Mouse (Mus musculus) midbrain, embryonic 11.5 days (tissue): ENCODE measurements around the gene Ntn4. TPM values are rescaled to one million over a fixed set of nuclear protein-coding genes. Genes with fewer than 3 reads are reported as not detected.

Experiments
- ATAC-seq: fragments of 200-750 bp; cut with Nextera tagmentation; 2 replicates; pipeline ENCODE4 v1.8.0; 2017; ENCODE audit warnings: moderate TSS enrichment, moderate library complexity; ENCODE audit not compliant: low FRiP score
- DNase-seq: peaks from one replicate; pipeline ENCODE4 v3.0.0; 2015; ENCODE audit warnings: low spot score; ENCODE audit errors: missing footprints
- H3K27ac ChIP-seq: fragments of 300-500 bp; sonication (generic); 2 replicates; pipeline ENCODE4 v1.5.1; 2014; ENCODE audit warnings: low read depth, low read length
- H3K27me3 ChIP-seq: fragments of 300-500 bp; sonication (generic); 2 replicates; pipeline ENCODE4 v1.6.1; 2014; ENCODE audit warnings: mild to moderate bottlenecking, low read length, moderate library complexity, mixed read lengths; ENCODE audit not compliant: control insufficient read depth, insufficient read depth
- H3K36me3 ChIP-seq: fragments of 300-500 bp; sonication (generic); 2 replicates; pipeline ENCODE4 v1.6.1; 2014; ENCODE audit warnings: mild to moderate bottlenecking, low read length, moderate library complexity, mixed read lengths; ENCODE audit not compliant: control insufficient read depth, insufficient read depth
- H3K4me1 ChIP-seq: fragments of 300-500 bp; sonication (generic); 2 replicates; pipeline ENCODE4 v1.6.1; 2014; ENCODE audit warnings: low read length; ENCODE audit not compliant: control insufficient read depth, insufficient read depth
- H3K4me2 ChIP-seq: fragments of 300-500 bp; sonication (generic); 2 replicates; pipeline ENCODE4 v1.6.1; 2014; ENCODE audit warnings: mild to moderate bottlenecking, moderate library complexity
- H3K4me3 ChIP-seq: fragments of 300-500 bp; sonication (generic); 2 replicates; pipeline ENCODE4 v1.5.1; 2014; ENCODE audit warnings: low read depth, low read length
- H3K9ac ChIP-seq: fragments of 300-500 bp; sonication (generic); 2 replicates; pipeline ENCODE4 v1.6.1; 2014; ENCODE audit warnings: low read length
- H3K9me3 ChIP-seq: fragments of 300-500 bp; sonication (generic); 2 replicates; pipeline ENCODE4 v1.6.1; 2016; ENCODE audit warnings: low read length; ENCODE audit not compliant: control insufficient read depth
- WGBS: fragments of 180-500 bp; shearing (Covaris S2); extraction: QIAGEN DNeasy Blood & Tissue Kit; methylation state at CpG from one replicate; pipeline ENCODE4 v1.1.7; 2014; 5-methylcytosine and 5-hydroxymethylcytosine counted together
- polyA plus RNA-seq: library from polyadenylated mRNA; unstranded; fragments of >200 nt; fragmentation: Nextera tagmentation; extraction: Ambion mirVana; gene quantifications from 2 replicates; pipeline ENCODE4 v1.2.1, GENCODE M21; 2014

Gene Ntn4
- polyA plus RNA-seq, 1 experiment from 2014 or later, result 1.8 TPM

DNA sequence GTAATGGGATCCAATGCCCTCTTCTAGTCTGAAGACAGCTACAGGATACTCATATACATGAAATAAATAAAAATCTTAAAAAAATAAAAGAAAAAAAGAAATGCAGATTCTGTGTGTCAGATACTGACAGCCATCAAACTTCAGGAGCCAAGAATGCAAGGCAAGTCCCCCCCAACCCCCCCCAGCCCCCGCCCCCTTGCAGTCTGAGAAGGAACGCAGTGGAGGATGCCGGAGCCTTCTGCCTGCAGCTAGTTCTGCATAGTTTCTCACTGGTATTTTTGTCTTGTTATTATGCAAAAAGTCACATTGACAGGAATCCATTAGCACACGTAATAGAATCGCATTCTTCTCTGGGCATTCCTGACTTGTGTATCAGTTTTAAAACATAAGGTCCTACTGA lies 87.7 kb downstream of the Ntn4 start:
- ATAC-seq, result no peak
- WGBS, result 71% methylated on average over 5 of the region's 5 CpGs

DNA sequence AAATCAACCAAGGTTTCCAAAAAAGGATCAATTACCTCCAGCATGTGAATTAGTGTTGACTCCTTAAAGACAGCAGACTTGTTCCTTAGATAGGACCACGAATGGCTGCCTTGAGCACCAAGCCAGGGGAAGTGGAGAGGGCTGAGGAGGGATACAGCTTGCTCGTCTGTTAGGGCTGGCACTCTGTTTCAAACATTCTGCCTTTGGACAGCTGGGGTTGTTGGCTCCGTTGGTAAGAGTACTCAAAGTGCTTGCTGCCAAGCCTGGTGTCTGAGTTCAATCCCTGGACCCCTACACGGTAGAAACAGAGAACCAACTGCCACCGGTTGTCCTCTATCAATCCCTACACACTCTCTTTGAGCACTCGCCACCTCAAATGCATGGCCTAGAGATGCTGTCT lies 90.0 kb downstream of the Ntn4 start:
- no peak overlapping the region for H3K27ac ChIP-seq
- H3K27me3 ChIP-seq, result no peaks in the 10 kb centered on the region
- WGBS, result 83% methylated on average over 6 of the region's 6 CpGs
- DNase-seq, result no peak
- H3K4me1 ChIP-seq, result no peaks in the 10 kb centered on the region
- H3K9me3 ChIP-seq, result no peaks in the 10 kb centered on the region
- no peaks in the 10 kb centered on the region for H3K36me3 ChIP-seq
- no peak overlapping the region for H3K4me2 ChIP-seq
- H3K9ac ChIP-seq, result no peak overlapping the region
- no peak for ATAC-seq
- H3K4me3 ChIP-seq, result no peak overlapping the region

More for the DNA sequence above, 87.7 kb downstream of the Ntn4 start:
- no peak overlapping the region for H3K4me3 ChIP-seq
- H3K4me1 ChIP-seq, result peaks cover 10% of the 10 kb centered on the region
- no peak overlapping the region for H3K27ac ChIP-seq
- no peak overlapping the region for H3K4me2 ChIP-seq
- no peaks in the 10 kb centered on the region for H3K36me3 ChIP-seq
- H3K27me3 ChIP-seq, result no peaks in the 10 kb centered on the region
- no peak for DNase-seq
- no peaks in the 10 kb centered on the region for H3K9me3 ChIP-seq
- no peak overlapping the region for H3K9ac ChIP-seq

DNA sequence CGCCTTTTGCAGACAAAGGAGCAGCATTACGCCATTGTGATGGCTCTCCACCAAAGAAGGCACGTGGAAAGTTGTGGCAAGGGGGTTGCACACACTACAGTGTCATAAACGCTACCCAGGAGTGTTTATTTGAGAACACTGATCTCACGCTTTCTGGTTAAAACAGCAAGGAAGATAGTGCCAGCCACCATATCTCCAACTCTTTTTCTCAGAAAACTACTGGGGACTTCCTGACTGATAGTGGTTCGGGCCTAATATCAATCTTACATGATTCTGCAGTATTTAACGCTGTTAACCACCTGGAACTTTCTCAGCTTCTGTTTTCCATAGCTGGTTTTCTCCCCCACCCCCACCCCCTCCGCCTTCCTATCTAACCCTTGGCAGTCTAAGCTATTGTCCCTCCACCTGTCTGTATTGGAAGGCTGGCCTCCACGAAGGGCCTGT lies 90.8 kb downstream of the Ntn4 start:
- Histone ChIP-seq H3K9me3 (no peaks in the 10 kb centered on the region), H3K4me3 (no peak overlapping the region), H3K9ac (no peak overlapping the region), H3K4me2 (no peak overlapping the region), H3K4me1 (0 out of 2 replicates have a peak, but pooled peaks cover 1% of the 10 kb centered on the region), H3K27ac (no peak overlapping the region), H3K36me3 (no peaks in the 10 kb centered on the region), H3K27me3 (no peaks in the 10 kb centered on the region)
- DNase-seq, result no peak
- ATAC-seq, result no peak
- WGBS, result 84% methylated on average over 9 of the region's 9 CpGs

DNA sequence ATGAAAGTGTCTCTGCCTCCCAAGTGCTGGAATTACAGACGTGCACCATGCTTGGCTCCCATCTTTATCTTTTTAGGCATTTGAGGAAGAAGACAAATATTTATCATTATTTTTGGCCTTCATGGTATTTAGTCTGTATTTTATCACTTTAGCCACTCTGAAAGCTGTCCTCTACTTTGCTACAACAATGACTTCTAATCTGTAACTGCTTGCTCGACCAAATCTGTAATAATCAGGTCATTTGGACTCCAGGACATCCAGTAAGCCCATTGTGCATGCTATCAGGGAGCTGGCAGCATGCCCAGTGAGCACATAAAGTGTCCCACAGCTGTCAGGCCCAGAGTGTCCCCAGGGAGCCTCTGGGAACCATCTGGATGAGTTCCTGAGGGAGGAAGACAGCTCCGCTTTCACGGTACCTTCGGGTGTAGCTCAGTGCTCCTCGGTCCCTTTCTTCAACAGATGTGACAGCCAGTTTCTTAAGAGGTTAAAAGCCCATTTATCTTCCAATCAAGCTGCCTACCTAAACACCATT lies 95.7 kb downstream of the Ntn4 start:
- WGBS, result 65% methylated on average over 6 of the region's 6 CpGs
- Histone ChIP-seq H3K9ac (no peak overlapping the region), H3K27ac (no peak overlapping the region), H3K9me3 (no peaks in the 10 kb centered on the region), H3K4me3 (no peak overlapping the region), H3K27me3 (no peaks in the 10 kb centered on the region), H3K36me3 (no peaks in the 10 kb centered on the region), H3K4me1 (0 out of 2 replicates have a peak, but pooled peaks cover 2% of the 10 kb centered on the region), H3K4me2 (no peak overlapping the region)
- DNase-seq (no peak), ATAC-seq (no peak)

DNA sequence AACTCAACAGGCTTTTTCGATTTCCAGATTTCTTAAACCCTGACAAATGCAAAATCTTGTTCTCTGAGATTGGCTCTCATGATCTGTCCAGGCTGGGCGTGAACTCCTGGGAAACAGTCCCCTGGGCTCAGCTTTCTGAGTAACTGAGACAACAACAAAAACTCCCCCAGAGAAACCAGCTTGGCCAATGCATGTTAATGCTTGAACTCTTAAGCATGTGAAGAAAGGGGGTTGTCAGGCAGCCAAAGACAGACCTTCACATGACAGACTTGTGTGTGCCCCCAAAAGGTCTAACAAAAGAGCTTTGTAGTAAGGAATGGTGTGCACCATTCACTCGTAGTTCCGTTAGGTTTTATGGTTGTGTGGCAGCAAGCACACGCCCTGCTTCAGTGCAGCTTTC lies 96.6 kb downstream of the Ntn4 start:
- H3K27ac ChIP-seq, result no peak overlapping the region
- no peak overlapping the region for H3K4me2 ChIP-seq
- no peak for ATAC-seq
- no peaks in the 10 kb centered on the region for H3K9me3 ChIP-seq
- H3K9ac ChIP-seq, result no peak overlapping the region
- 80% methylated on average over 5 of the region's 5 CpGs for WGBS
- H3K36me3 ChIP-seq, result no peaks in the 10 kb centered on the region
- DNase-seq, result no peak
- H3K4me3 ChIP-seq, result no peak overlapping the region
- H3K4me1 ChIP-seq, result 0 out of 2 replicates have a peak, but pooled peaks cover 2% of the 10 kb centered on the region
- H3K27me3 ChIP-seq, result no peaks in the 10 kb centered on the region

DNA sequence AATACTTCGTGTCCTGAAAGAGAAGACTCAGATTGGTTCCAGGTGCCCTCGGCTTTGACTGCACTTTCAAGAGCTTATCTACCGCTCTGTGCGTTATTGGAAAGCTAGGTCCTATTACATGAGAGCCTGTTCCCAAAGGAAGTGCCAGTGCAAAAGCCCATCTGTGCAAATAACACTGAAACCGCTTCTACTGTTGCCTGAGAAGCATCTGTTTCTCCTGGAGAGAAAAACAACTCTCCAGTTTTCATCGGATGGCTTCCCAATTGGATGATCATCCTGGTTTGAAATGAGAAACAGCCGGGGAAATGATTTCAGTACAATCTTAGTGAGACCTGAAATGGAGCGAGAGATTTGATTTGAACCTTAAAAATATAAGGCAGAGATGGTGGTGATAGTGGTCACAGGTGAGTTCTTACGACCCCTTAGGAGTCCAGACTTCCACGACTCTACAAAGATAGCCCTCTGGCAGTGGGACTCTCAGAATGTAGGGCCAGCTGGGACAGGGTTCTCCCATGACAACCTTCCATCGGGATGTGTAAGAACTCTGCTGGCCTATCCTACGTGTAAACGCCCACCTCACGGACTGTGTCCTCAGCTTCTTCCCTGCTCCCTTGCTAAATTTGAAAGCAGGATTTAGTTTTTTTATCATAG lies 101.1 kb downstream of the Ntn4 start:
- 79% methylated on average over 14 of the region's 14 CpGs for WGBS
- Histone ChIP-seq H3K27ac (no peak overlapping the region), H3K4me2 (no peak overlapping the region), H3K9ac (no peak overlapping the region), H3K9me3 (no peaks in the 10 kb centered on the region), H3K27me3 (no peaks in the 10 kb centered on the region), H3K4me3 (no peak overlapping the region), H3K4me1 (no peaks in the 10 kb centered on the region), H3K36me3 (no peaks in the 10 kb centered on the region)
- DNase-seq, result no peak
- no peak for ATAC-seq

DNA sequence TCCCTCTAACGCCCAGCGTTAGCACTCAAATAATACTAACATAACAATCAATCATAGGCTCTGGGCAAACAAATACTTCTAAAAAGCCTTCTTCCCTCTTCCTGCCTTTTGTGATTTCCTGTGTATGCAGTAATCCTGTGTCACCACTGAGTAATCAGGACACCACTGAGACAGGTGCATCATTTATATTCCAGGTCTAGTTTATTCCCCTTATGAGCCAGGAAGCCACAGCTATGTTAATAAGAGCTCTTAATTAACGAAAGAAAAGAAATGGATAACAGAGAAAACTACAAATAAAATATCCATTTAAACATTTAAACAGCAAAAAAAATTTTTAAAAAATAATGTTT lies 101.6 kb downstream of the Ntn4 start:
- Histone ChIP-seq H3K4me2 (no peak overlapping the region), H3K9ac (no peak overlapping the region), H3K27ac (no peak overlapping the region), H3K4me1 (no peaks in the 10 kb centered on the region), H3K27me3 (no peaks in the 10 kb centered on the region), H3K4me3 (no peak overlapping the region), H3K9me3 (no peaks in the 10 kb centered on the region), H3K36me3 (no peaks in the 10 kb centered on the region)
- WGBS, result 73% methylated on average over 3 of the region's 3 CpGs
- DNase-seq (no peak), ATAC-seq (no peak)

DNA sequence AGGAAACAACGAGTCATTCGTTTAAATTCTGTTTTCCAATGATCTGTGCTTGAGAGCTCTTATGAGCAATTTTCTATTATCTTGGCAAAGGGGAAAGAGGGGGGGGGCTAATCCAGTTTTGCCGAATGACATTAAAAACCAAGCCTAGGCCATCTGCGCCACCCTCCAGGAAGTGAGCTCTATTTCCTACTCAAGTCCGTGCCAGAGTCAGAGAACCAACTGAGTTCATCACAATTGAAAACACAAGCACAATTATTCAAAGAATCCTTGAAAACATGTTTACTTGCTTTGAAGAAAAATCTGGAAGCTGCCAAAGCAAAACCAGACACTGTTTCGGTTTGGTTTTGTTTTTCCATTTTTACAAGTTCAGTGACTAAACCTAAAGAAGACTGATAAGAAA lies 102.1 kb downstream of the Ntn4 start:
- no peaks in the 10 kb centered on the region for H3K4me1 ChIP-seq
- no peak for ATAC-seq
- 79% methylated on average over 6 of the region's 6 CpGs for WGBS
- no peak overlapping the region for H3K4me2 ChIP-seq
- H3K9me3 ChIP-seq, result no peaks in the 10 kb centered on the region
- H3K9ac ChIP-seq, result no peak overlapping the region
- no peaks in the 10 kb centered on the region for H3K27me3 ChIP-seq
- no peaks in the 10 kb centered on the region for H3K36me3 ChIP-seq
- no peak for DNase-seq
- H3K4me3 ChIP-seq, result no peak overlapping the region
- no peak overlapping the region for H3K27ac ChIP-seq

DNA sequence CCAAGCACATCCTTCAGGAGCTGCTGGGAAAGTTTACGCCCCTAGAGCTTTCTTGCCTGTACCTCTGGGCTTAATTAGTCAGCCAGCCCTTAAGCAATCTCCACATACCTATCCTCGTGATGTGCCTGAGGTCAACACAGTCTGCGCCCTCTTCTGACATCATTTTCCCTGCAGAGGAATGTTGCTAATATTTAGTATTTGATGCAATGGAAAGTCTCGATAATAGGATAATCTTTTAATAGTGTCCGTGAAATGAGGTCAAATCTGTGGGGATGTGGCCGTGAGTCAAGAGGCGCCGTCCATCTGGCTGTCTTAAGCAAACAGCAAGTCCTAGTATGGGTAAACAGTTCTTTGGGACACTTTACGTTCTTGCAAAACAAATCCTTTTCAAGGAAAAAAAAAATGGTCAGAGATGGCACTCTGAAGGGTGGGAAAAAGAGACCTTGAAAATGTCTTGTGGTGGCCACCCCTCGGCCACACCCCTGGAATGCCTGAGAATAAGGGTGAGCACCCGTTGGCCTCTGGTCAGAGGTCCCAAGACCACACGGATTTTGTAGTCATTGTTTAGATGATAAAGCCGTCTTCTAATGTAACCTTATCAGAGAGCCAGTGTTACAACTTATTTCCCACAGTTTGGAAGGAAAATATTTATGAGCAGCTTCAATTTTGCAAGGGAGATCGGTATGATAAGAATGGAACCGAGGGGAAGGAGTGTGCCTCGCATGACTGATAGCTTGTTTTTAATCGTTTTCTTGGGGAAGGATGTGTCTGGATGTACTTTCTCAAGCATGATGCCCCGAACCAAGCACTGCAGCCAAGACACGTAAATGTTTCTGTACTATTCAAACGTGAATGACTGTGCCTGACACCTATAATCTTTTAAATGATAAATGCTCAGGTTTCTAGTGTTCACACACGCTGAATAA lies 109.0 kb downstream of the Ntn4 start:
- no peaks in the 10 kb centered on the region for H3K27me3 ChIP-seq
- no peak for ATAC-seq

More for the DNA sequence above, 109.0 kb downstream of the Ntn4 start:
- no peak overlapping the region for H3K27ac ChIP-seq
- no peak overlapping the region for H3K9ac ChIP-seq
- WGBS, result 85% methylated on average over 21 of the region's 21 CpGs
- H3K4me1 ChIP-seq, result peaks cover 2% of the 10 kb centered on the region; the same call in 1 of the 2 replicates
- DNase-seq, result no peak
- H3K4me2 ChIP-seq, result no peak overlapping the region
- no peaks in the 10 kb centered on the region for H3K36me3 ChIP-seq
- H3K4me3 ChIP-seq, result no peak overlapping the region
- no peaks in the 10 kb centered on the region for H3K9me3 ChIP-seq
